Mouse (Mus musculus): ENCODE results near the gene Smurf2. TPM values are rescaled to one million over a fixed set of nuclear protein-coding genes. Genes with fewer than 3 reads are reported as not detected.
A peak's percentile ranks its signal among the peaks of the same experiment; 100 is the strongest.

Smurf2 gene
- 10 to 100 TPM; 20.8 to 21.7 TPM for total RNA-seq (2021)
- long read RNA-seq, experiment 1, full-length matches to known transcripts: 1 of 11 reads
- long read RNA-seq, experiment 1, partial matches to known transcripts: 3 of 11 reads
- long read RNA-seq, experiment 1, other reads (novel, unspliced or antisense): 7 of 11 reads
- long read RNA-seq, experiment 2, partial matches to known transcripts: 2 of 9 reads
- long read RNA-seq, experiment 2, other reads (novel, unspliced or antisense): 5 of 9 reads

GRCm38 (mm10) chr11:106920551-106921379 lies at the start of gene Smurf2:
Smurf2 (minus strand) TSS chr11:106920715.
- intact Hi-C loops (cut with DNase I; ENCODE audit: low total_unique reads): loop anchor here (5.0 kb wide), 1 partner anchor 57 kb away; no protein-coding TSS in a partner anchor
- DNase-seq: peak; percentile 90

GRCm38 (mm10) chr11:106969798-106970197 lies 49.3 kb upstream of the Smurf2 start:
- DNase-seq: no peak
- intact Hi-C loops (cut with DNase I; ENCODE audit: low total_unique reads): no loop called here

GRCm38 (mm10) chr11:106967630-106968029 lies 47.1 kb upstream of the Smurf2 start:
- peak; percentile 63 for DNase-seq
- intact Hi-C loops (cut with DNase I; ENCODE audit: low total_unique reads): no loop called here

GRCm38 (mm10) chr11:106965881-106966280 lies 45.4 kb upstream of the Smurf2 start:
- intact Hi-C loops (cut with DNase I; ENCODE audit: low total_unique reads): no loop called here
- DNase-seq: no peak

- no peak for DNase-seq
- intact Hi-C loops (cut with DNase I; ENCODE audit: low total_unique reads): no loop called here
Measured at GRCm38 (mm10) chr11:106962310-106962709, 41.8 kb upstream of the Smurf2 start.

- intact Hi-C loops (cut with DNase I; ENCODE audit: low total_unique reads): no loop called here
- no peak for DNase-seq
Measured at GRCm38 (mm10) chr11:106961471-106962081, 41.1 kb upstream of the Smurf2 start.

- no peak for DNase-seq
- intact Hi-C loops (cut with DNase I; ENCODE audit: low total_unique reads): no loop called here
Measured at GRCm38 (mm10) chr11:106959121-106959520, 38.6 kb upstream of the Smurf2 start.

- intact Hi-C loops (cut with DNase I; ENCODE audit: low total_unique reads): no loop called here
- DNase-seq: no peak
Measured at GRCm38 (mm10) chr11:106958407-106959071, 38.0 kb upstream of the Smurf2 start.

GRCm38 (mm10) chr11:106957271-106957980 lies 36.9 kb upstream of the Smurf2 start:
- peak; percentile 82 for DNase-seq
- intact Hi-C loops (cut with DNase I; ENCODE audit: low total_unique reads): no loop called here

GRCm38 (mm10) chr11:106954566-106954965 lies 34.1 kb upstream of the Smurf2 start:
- no peak for DNase-seq
- intact Hi-C loops (cut with DNase I; ENCODE audit: low total_unique reads): no loop called here

- intact Hi-C loops (cut with DNase I; ENCODE audit: low total_unique reads): no loop called here
- DNase-seq: no peak
Measured at GRCm38 (mm10) chr11:106954116-106954515, 33.6 kb upstream of the Smurf2 start.

- no peak for DNase-seq
- intact Hi-C loops (cut with DNase I; ENCODE audit: low total_unique reads): no loop called here
Measured at GRCm38 (mm10) chr11:106937306-106937705, 16.8 kb upstream of the Smurf2 start.

GRCm38 (mm10) chr11:106930366-106930765 lies 9.9 kb upstream of the Smurf2 start:
- intact Hi-C loops (cut with DNase I; ENCODE audit: low total_unique reads): no loop called here
- peak; percentile 59 for DNase-seq

- intact Hi-C loops (cut with DNase I; ENCODE audit: low total_unique reads): no loop called here
- DNase-seq: no peak
Measured at GRCm38 (mm10) chr11:106928935-106929334, 8.4 kb upstream of the Smurf2 start.

GRCm38 (mm10) chr11:106927950-106928349 lies 7.4 kb upstream of the Smurf2 start:
- DNase-seq: no peak
- intact Hi-C loops (cut with DNase I; ENCODE audit: low total_unique reads): no loop called here

GRCm38 (mm10) chr11:106927226-106927625 lies 6.7 kb upstream of the Smurf2 start:
- intact Hi-C loops (cut with DNase I; ENCODE audit: low total_unique reads): no loop called here
- no peak for DNase-seq

- DNase-seq: no peak
- intact Hi-C loops (cut with DNase I; ENCODE audit: low total_unique reads): no loop called here
Measured at GRCm38 (mm10) chr11:106926732-106927131, 6.2 kb upstream of the Smurf2 start.

- intact Hi-C loops (cut with DNase I; ENCODE audit: low total_unique reads): loop anchor here (5.0 to 10.0 kb wide), 2 partner anchors 57 to 65 kb away; no protein-coding TSS in a partner anchor
- peak; percentile 68 for DNase-seq
Measured at GRCm38 (mm10) chr11:106919612-106920550, 634 bp downstream of the Smurf2 start.

Data from gastrocnemius, postnatal 14 days (tissue).